8 mouse cellular contexts compared by ENCODE assay signal in the genomic region with DNA sequence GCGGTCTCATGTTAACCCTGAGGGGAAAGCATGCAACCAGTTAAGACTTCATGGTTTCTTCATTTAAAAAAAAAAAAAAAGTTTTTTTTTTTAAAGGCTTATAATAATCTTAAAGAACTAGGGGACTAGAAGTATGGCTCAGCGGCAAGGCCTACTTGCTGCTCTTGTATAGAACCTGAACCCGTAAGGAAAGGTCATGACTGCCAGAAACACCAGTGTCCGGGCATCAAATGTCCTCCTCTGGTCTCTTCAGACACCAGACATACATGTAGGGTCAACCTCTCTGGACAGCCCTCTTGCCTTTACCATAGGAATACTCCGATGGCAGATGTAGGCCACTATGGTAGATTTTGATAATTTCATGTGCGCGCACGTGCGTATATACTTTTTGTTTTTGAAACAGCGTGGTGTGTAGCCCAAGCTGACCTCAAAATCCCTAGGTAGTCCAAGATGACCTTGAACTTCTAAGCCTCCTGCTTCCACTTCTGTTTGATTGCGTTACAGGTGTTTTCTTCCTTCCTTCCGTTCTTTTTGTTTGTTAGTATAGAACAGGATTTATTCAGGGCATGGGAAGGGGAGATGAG. TPM values are rescaled to one million over a fixed set of nuclear protein-coding genes. Genes with fewer than 3 reads are reported as not detected.
DNase-seq lines count a peak whose midpoint lies in the region; ATAC-seq lines count a peak whose summit lies in the region.

No protein-coding gene starts in this region.

- no peaks in the 10 kb centered on the region for H3K27me3 ChIP-seq in forebrain, embryonic 12.5 days
- no peaks in the 10 kb centered on the region for H3K27me3 ChIP-seq in forebrain, embryonic 11.5 days (ENCODE audit: control insufficient read depth, insufficient read depth, low read length)
- no peaks in the 10 kb centered on the region for H3K27me3 ChIP-seq in liver, embryonic 13.5 days

- H3K9ac ChIP-seq in forebrain, embryonic 12.5 days: no peak overlapping the region
- H3K9ac ChIP-seq in forebrain, embryonic 11.5 days (ENCODE audit: low read length): no peak overlapping the region
- peak overlapping the region; percentile 88 for H3K9ac ChIP-seq in liver, embryonic 13.5 days

- peaks cover 28% of the 10 kb centered on the region for H3K4me1 ChIP-seq in forebrain, embryonic 12.5 days
- H3K4me1 ChIP-seq in forebrain, embryonic 11.5 days (replicated peaks; ENCODE audit: control insufficient read depth, insufficient read depth, low read length): peaks cover 14% of the 10 kb centered on the region; the same call in 1 of the 2 replicates
- peaks cover 52% of the 10 kb centered on the region for H3K4me1 ChIP-seq in liver, embryonic 13.5 days (replicated peaks)

- H3K27ac ChIP-seq in forebrain, embryonic 12.5 days: no peak overlapping the region
- H3K27ac ChIP-seq in forebrain, embryonic 11.5 days (ENCODE audit: low read depth, low read length): no peak overlapping the region
- H3K27ac ChIP-seq in liver, embryonic 13.5 days: peak overlapping the region; percentile 8; the same call in 1 of the 2 replicates

- H3K36me3 ChIP-seq in forebrain, embryonic 12.5 days (replicated peaks): peaks cover 21% of the 10 kb centered on the region
- peaks cover 8% of the 10 kb centered on the region for H3K36me3 ChIP-seq in forebrain, embryonic 11.5 days (ENCODE audit: control insufficient read depth, insufficient read depth, low read length)
- H3K36me3 ChIP-seq in liver, embryonic 13.5 days: peaks cover 27% of the 10 kb centered on the region

- DNase-seq in forebrain, embryonic 11.5 days (ENCODE audit: low spot score): no peak
- DNase-seq in right cerebral cortex, postnatal 10 days (ENCODE audit: low spot score in 2 of 2): peak; percentile 37 to 48
- DNase-seq in right cerebral cortex, postnatal 4 days: no peak
- no peak for DNase-seq in liver, embryonic 13.5 days
- peak; percentile 32 for DNase-seq in testis, postnatal 14 days (ENCODE audit: low spot score)
- no peak for DNase-seq in cerebellum, adult 8-10 months

- H3K4me3 ChIP-seq in forebrain, embryonic 12.5 days (replicated peaks): peak overlapping the region; percentile 65; the same call in 1 of the 2 replicates
- no peak overlapping the region for H3K4me3 ChIP-seq in forebrain, embryonic 11.5 days (ENCODE audit: low read depth, low read length)
- peak overlapping the region; percentile 82 for H3K4me3 ChIP-seq in liver, embryonic 13.5 days (replicated peaks)

- ATAC-seq in forebrain, embryonic 12.5 days (ENCODE audit: low FRiP score): no peak
- no peak for ATAC-seq in forebrain, embryonic 11.5 days (replicated peaks; ENCODE audit: low FRiP score)
- ATAC-seq in liver, embryonic 13.5 days (ENCODE audit: low read depth): no peak
- ATAC-seq in activated CD4-positive, CD25-positive, alpha-beta regulatory T cell, adult 4 months: no peak

- H3K9me3 ChIP-seq in forebrain, embryonic 12.5 days: no peaks in the 10 kb centered on the region
- no peaks in the 10 kb centered on the region for H3K9me3 ChIP-seq in forebrain, embryonic 11.5 days (ENCODE audit: control insufficient read depth, low read length)
- no peaks in the 10 kb centered on the region for H3K9me3 ChIP-seq in liver, embryonic 13.5 days (replicated peaks)

- peak overlapping the region; percentile 69; the same call in 1 of the 2 replicates for H3K4me2 ChIP-seq in forebrain, embryonic 12.5 days
- H3K4me2 ChIP-seq in forebrain, embryonic 11.5 days (ENCODE audit: low read depth, low read length, severe bottlenecking): no peak overlapping the region
- peak overlapping the region; percentile 73 for H3K4me2 ChIP-seq in liver, embryonic 13.5 days

- WGBS in forebrain, embryonic 12.5 days: 81% methylated on average over 12 of the region's 12 CpGs
- 81% methylated on average over 12 of the region's 12 CpGs for WGBS in forebrain, embryonic 11.5 days
- WGBS in liver, embryonic 13.5 days (ENCODE audit: insufficient replicate concordance): 76% methylated on average over 12 of the region's 12 CpGs

RNA-seq across cellular contexts. Expression of gene Cenpt, which starts 0.8 kb away (rescaled TPM):
- 67.1 and 70.7 TPM in 2 replicates for polyA plus RNA-seq in forebrain, embryonic 12.5 days (2016; fragmentation: Nextera tagmentation; extraction: Ambion mirVana)
- polyA plus RNA-seq in forebrain, embryonic 11.5 days (2014; fragmentation: Nextera tagmentation; extraction: Ambion mirVana): 59.7 and 62.0 TPM in 2 replicates
- polyA plus RNA-seq in liver, embryonic 13.5 days (2015; fragmentation: Nextera tagmentation; extraction: Ambion mirVana): 21.5 and 22.3 TPM in 2 replicates
- polyA plus RNA-seq in activated CD4-positive, CD25-positive, alpha-beta regulatory T cell, adult 4 months (2017; shearing (Covaris generic)): 10 to 100 TPM; 16.1 to 18.6 TPM

RNA-seq across cellular contexts. Expression of gene Thap11, which starts 2.7 kb away (rescaled TPM):
- 80.4 and 81.9 TPM in 2 replicates for polyA plus RNA-seq in forebrain, embryonic 12.5 days (2016; fragmentation: Nextera tagmentation; extraction: Ambion mirVana)
- 85.6 and 87.3 TPM in 2 replicates for polyA plus RNA-seq in forebrain, embryonic 11.5 days (2014; fragmentation: Nextera tagmentation; extraction: Ambion mirVana)
- 38.2 and 40.7 TPM in 2 replicates for polyA plus RNA-seq in liver, embryonic 13.5 days (2015; fragmentation: Nextera tagmentation; extraction: Ambion mirVana)
- polyA plus RNA-seq in activated CD4-positive, CD25-positive, alpha-beta regulatory T cell, adult 4 months (2017; shearing (Covaris generic)): 1 to 10 TPM; 7.0 to 7.4 TPM

RNA-seq across cellular contexts. Expression of gene Nutf2, which starts 8.1 kb away (rescaled TPM):
- polyA plus RNA-seq in forebrain, embryonic 12.5 days (2016; fragmentation: Nextera tagmentation; extraction: Ambion mirVana): 275 and 317 TPM in 2 replicates
- polyA plus RNA-seq in forebrain, embryonic 11.5 days (2014; fragmentation: Nextera tagmentation; extraction: Ambion mirVana): 355 and 371 TPM in 2 replicates
- 152 and 192 TPM in 2 replicates for polyA plus RNA-seq in liver, embryonic 13.5 days (2015; fragmentation: Nextera tagmentation; extraction: Ambion mirVana)
- polyA plus RNA-seq in activated CD4-positive, CD25-positive, alpha-beta regulatory T cell, adult 4 months (2017; shearing (Covaris generic)): 100 to 1,000 TPM in 1 of 2 experiments, 1 to 10 TPM in 1; 5.1 to 101 TPM

RNA-seq across cellular contexts. Expression of gene Tsnaxip1, which starts 24.7 kb away (rescaled TPM):
- polyA plus RNA-seq in forebrain, embryonic 12.5 days (2016; fragmentation: Nextera tagmentation; extraction: Ambion mirVana): 0.12 and 0.51 TPM in 2 replicates
- polyA plus RNA-seq in forebrain, embryonic 11.5 days (2014; fragmentation: Nextera tagmentation; extraction: Ambion mirVana): 0.21 and 0.23 TPM in 2 replicates
- polyA plus RNA-seq in liver, embryonic 13.5 days (2015; fragmentation: Nextera tagmentation; extraction: Ambion mirVana): 0.06 and 0.08 TPM in 2 replicates
- not detected for polyA plus RNA-seq in activated CD4-positive, CD25-positive, alpha-beta regulatory T cell, adult 4 months (2017; shearing (Covaris generic))

RNA-seq across cellular contexts. Expression of gene Ranbp10, which starts 25.1 kb away (rescaled TPM):
- 14.5 and 14.6 TPM in 2 replicates for polyA plus RNA-seq in forebrain, embryonic 12.5 days (2016; fragmentation: Nextera tagmentation; extraction: Ambion mirVana)
- 15.8 and 16.1 TPM in 2 replicates for polyA plus RNA-seq in forebrain, embryonic 11.5 days (2014; fragmentation: Nextera tagmentation; extraction: Ambion mirVana)
- 36.1 and 36.2 TPM in 2 replicates for polyA plus RNA-seq in liver, embryonic 13.5 days (2015; fragmentation: Nextera tagmentation; extraction: Ambion mirVana)
- polyA plus RNA-seq in activated CD4-positive, CD25-positive, alpha-beta regulatory T cell, adult 4 months (2017; shearing (Covaris generic)): 1 to 10 TPM; 6.6 to 7.0 TPM

Comparison
In these comparisons a context has a peak if more than half of its experiments do, and no peak if none do; other contexts are left out.
1. DNase-seq: peak in right cerebral cortex, postnatal 10 days (2 of 2) and testis, postnatal 14 days (single experiment); none in forebrain, embryonic 11.5 days (single experiment), right cerebral cortex, postnatal 4 days (single experiment), liver, embryonic 13.5 days (single experiment) and cerebellum, adult 8-10 months (single experiment).